Mouse (Mus musculus) ES-E14 (cell line): ENCODE measurements around the gene Zbtb22.
"Not testable (repeated sequence)": the region's sequence is repeated elsewhere in the genome, so short reads cannot be mapped to it uniquely, and the experiment has no call there.

ENCODE experiments used
- HCFC1 ChIP-seq: IDR thresholded peaks from 2 replicates; pipeline ENCODE4 v1.6.1; 2012; ENCODE audit warnings: low read length, inconsistent platforms, borderline replicate concordance; ENCODE audit not compliant: insufficient read depth
- MAFK ChIP-seq: IDR thresholded peaks from 2 replicates; pipeline ENCODE4 v1.6.1; 2014; ENCODE audit warnings: mild to moderate bottlenecking, low read depth, low read length, inconsistent platforms; ENCODE audit not compliant: insufficient read depth
- ZC3H11A ChIP-seq: IDR thresholded peaks from 2 replicates; pipeline ENCODE4 v1.6.1; 2012; ENCODE audit warnings: low read depth, mild to moderate bottlenecking, inconsistent platforms, low read length, borderline replicate concordance
- ZNF384 ChIP-seq: IDR thresholded peaks from 2 replicates; pipeline ENCODE4 v1.6.1; 2012; ENCODE audit warnings: low read depth, low read length, inconsistent platforms

- not testable (repeated sequence) for TF ChIP-seq HCFC1, MAFK, ZNF384, ZC3H11A
Observed at GRCm38 (mm10) chr17:33893011-33893410, 22.7 kb upstream of the Zbtb22 start.
